Mouse (Mus musculus) MN1 (cell line): Measurements from ENCODE around the gene Olfr1446.

Experiments used
- DNase-seq: peaks from one replicate; pipeline ENCODE4 v3.0.0-alpha.2; 2016; ENCODE audit warnings: low spot score

The Olfr1446 gene

DNA sequence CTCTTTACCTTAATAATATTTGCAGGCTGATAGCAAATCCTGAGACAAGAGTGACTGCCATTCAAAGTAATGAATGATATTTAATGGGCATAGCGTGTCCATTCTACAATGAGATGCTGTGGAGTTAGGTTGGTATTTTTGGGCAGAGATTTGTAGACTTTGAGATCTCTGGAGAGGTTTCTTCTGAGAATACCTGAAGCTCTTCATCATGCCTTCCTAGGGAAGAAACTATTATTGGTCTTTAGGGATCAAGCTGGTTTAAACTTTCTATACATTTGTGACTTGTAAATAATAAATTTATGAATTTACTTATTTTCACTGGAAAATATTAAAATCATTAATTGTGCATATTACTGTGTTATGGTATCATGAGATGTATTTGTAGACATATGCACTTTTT lies at the start of gene Olfr1446:
TSS of gene Olfr1446 (minus strand) at position 101 of the 400 bp plus-strand sequence.
- DNase-seq: no peak

DNA sequence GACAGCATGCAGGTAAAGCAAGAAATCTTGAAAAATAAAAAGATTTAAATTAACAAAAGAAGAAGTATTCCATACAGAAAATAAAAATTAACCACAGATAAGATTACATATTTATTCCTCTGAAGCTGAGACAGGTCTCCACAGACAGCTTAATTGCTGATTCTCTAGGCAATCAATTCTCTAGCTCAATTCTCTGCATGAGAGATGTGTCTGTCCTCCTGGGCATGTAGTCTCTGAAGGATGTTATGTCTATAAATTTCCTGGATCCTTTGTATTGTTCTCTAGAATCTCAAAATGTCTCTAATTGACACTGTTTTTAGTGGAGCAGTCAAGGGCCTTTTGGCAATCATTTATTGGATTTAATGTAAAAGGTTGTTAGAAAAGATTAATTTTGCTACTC lies 37.2 kb upstream of the Olfr1446 start, which contains the start of gene Olfr1449:
TSS of gene Olfr1449 (plus strand) at position 301 of the 400 bp plus-strand sequence.
- DNase-seq: no peak

DNA sequence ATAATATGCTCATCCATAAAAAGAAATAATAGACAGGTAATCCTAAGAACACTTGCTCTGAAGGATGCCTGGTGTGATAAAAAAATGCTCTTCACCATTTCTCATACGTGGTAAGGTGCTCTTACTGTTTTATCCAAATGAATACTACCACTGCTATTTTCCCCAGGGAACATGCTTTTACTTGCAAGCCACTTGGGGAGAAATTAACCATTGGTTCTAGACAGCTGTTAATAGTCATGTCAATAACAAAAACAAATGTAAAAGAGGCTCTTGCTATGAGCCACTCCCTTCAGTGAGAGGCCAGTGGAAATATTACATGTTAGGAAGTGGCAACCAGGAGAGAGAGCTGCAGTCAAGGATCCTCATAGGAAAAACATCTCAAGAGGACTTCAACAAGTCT lies 31.0 kb upstream of the Olfr1446 start, which contains the start of gene Olfr1448:
TSS of gene Olfr1448 (minus strand) at position 101 of the 400 bp plus-strand sequence.
- no peak for DNase-seq

DNA sequence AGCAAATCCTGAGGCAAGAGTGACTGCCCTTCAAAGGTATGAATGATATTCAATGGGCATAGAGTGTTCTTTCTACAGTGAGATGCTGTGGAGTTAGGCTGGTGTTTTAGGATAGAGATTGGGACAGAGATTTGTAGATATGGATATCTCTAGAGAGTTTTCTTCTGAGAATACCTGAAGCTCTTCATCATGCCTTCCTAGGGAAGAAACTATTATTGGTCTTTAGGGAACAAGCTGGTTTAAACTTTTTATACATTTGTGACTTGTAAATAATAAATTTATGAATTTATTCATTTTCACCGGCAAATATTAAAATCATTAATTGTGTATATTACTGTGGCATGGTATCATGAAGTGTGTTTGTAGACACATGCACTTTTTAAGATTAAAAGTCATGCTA lies 10.3 kb upstream of the Olfr1446 start, which contains the start of gene Olfr1447:
TSS of gene Olfr1447 (minus strand) at position 101 of the 400 bp plus-strand sequence.
- no peak for DNase-seq

DNA sequence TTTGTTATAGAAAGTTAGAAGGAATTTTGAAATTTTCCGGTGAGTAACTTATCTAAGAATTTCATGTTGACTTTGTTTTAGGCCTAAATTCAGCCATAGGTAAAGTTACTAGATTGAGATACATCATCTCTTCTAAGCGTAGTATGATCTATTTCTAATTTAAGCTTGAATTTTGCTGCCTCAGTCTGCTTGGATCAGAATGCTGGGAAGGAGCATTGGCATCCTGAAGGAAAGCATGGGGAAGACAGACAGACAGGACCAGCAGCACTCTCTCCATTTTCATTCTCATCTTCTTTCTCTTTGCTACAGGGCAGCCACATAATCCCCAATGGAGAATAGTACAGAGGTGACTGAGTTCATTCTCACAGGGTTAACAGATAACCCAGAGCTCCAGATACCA lies 9.8 kb downstream of the Olfr1446 start, which contains the start of gene Olfr1445:
TSS of gene Olfr1445 (plus strand) at position 301 of the 400 bp plus-strand sequence.
- no peak for DNase-seq

DNA sequence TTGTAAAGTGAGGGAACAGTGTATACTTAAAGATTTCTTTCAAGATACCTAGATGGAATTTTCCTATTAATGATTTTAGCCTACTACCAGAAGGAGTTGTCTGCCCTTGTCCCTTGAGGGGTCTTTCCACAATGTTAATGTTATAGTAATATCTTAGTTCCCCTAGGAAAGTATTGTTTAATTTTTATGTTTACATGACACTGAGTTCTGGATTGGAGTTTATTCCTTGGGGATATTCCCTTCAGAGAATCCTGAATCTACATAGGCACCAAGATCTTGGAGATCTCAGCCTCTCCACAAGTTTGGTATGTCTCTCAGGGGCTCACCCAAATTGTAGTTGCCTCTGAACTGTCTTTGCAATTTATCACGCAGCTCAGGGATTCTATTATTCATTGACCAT lies 36.3 kb downstream of the Olfr1446 start, which contains the start of gene Olfr1444:
TSS of gene Olfr1444 (plus strand) at position 301 of the 400 bp plus-strand sequence.
- DNase-seq: no peak

DNA sequence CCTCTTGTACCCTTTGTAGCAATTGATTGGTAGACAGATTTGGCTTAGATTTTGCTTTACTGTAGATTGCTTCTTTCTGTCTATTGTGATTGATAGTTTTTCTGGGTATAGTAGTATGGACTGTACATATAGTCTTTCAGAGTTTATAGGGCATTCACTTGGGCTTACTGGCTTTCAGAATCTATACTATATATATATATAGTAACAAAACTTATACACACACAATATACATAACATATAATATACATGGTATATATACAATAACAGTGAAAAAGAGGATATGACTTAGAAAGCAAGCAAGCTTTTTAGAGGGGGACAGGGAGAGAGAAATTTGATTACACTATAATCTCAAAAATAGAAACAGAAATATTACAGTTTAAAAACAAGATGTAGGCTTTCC lies 46.9 kb downstream of the Olfr1446 start, which contains the start of gene Gm5244:
TSS of gene Gm5244 (plus strand) at position 301 of the 400 bp plus-strand sequence.
- no peak for DNase-seq

DNA sequence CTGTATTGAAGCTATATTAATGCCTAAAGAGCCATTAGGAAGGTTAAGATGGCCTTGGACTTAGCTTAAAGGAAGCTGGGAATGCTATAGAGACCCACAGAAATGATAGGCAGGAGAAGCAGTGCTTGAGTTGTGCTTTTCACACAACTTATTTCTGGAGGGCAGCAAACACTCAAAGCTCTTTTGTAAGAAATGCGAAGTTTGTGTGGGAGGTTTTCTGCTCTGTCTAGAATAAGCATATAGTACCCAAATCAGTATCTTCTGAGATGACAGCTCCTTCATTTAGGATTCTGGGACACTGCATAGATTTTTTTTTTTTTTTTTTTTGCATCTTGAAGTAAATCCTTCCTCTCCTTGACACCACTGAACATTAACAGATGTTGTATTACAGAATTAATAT lies 54.8 kb downstream of the Olfr1446 start:
- no peak for DNase-seq
